Mouse (Mus musculus) liver, adult 2 months (tissue): Measurements from ENCODE around the gene Atp6v1fnb.

ENCODE experiments used
- CTCF ChIP-seq: fragments of 200-500 bp; IDR thresholded peaks from 2 replicates; pipeline ENCODE4 v1.5.1; 2011; ENCODE audit warnings: low read depth, low read length, control low read depth
- POLR2A ChIP-seq: fragments of 200-500 bp; IDR thresholded peaks from 2 replicates; pipeline ENCODE4 v1.6.1; 2011; ENCODE audit warnings: low read length, control low read depth; ENCODE audit not compliant: insufficient read depth; ENCODE audit errors: extremely low read depth

DNA sequence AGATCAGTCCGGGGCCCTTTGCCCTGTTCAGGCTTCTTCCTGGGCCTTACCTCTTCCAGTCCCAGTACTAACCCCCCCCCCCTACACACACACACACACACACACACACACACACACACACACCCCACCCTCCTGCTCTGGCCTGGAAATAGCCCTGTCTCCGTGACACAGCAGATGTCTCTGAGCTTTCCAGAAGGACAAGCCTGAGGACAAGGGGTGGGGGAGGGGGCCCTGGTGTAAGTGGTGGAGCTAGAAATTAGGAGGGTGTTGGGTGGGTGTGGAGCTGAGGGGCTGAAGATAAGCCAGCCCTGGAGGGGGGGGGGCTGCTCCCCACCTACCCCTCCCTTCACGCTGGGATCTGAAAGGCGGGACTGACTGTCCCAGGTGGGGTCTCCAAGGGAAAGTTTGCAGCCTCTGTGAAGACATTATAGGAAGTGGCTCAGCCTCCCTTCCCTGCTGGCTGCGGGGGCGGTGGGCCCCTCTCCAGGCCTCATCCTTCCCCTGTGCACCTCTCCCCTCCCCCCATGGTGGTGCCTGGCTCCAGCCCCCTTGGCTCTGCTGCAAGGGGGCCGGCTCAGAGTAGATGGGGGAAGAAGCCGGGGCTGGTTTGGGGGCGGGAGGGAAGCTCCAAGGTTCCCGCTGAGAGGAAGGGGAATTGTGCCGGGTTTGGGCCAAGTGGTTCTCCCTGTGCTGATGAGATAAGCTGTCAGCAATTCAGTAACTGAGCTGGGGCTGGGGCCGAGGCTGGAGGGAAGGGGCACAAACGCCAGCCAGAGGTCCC, 36.1 kb upstream of the Atp6v1fnb start:
- TF ChIP-seq CTCF = no peak
- TF ChIP-seq POLR2A = no peak
